18 mouse cellular contexts compared by ENCODE assay signal in genomic region chr2:112764274-112764673, GRCm38 (mm10).
DNase-seq lines count a peak whose midpoint lies in the region; ATAC-seq lines count a peak whose summit lies in the region.
"Had no signal": no experiment of that assay in that cellular context is flagged by ENCODE, and none has a peak within 500 bp of the region (broad histone marks: within the 10 kb centered on the region; RNA-seq: fewer than 3 reads in every experiment).

No protein-coding gene starts in this region.

- WGBS in embryonic facial prominence, embryonic 10.5 days: 80% methylated on average over 5 of the region's 5 CpGs

- H3K36me3 ChIP-seq in embryonic facial prominence, embryonic 10.5 days (replicated peaks): no peaks in the 10 kb centered on the region
- H3K36me3 ChIP-seq: embryonic facial prominence, embryonic 12.5 days; heart, embryonic 12.5 days; limb, embryonic 13.5 days; liver, embryonic 12.5 days; midbrain, embryonic 10.5 days had no signal

- H3K27me3 ChIP-seq in embryonic facial prominence, embryonic 10.5 days (replicated peaks; ENCODE audit: low read depth, poor library complexity, severe bottlenecking): no peaks in the 10 kb centered on the region
- H3K27me3 ChIP-seq: embryonic facial prominence, embryonic 12.5 days; heart, embryonic 12.5 days; liver, embryonic 12.5 days had no signal

- H3K27ac ChIP-seq in embryonic facial prominence, embryonic 10.5 days (replicated peaks): no peak overlapping the region
- H3K27ac ChIP-seq: embryonic facial prominence, embryonic 12.5 days; limb, embryonic 13.5 days; liver, embryonic 12.5 days; midbrain, embryonic 10.5 days had no signal

- peak; percentile 61 to 68 for ATAC-seq in hematopoietic stem cell, adult 5-6 weeks (replicated peaks in 1 of 2; ENCODE audit: insufficient read depth in 1 of 2, low FRiP score in 2 of 2, low TSS enrichment in 1 of 2, low read depth in 1 of 2, poor library complexity in 2 of 2, severe bottlenecking in 2 of 2)
- ATAC-seq: intestine, postnatal 0 days; liver, embryonic 12.5 days; midbrain, embryonic 16.5 days had no signal

- no peaks in the 10 kb centered on the region for H3K4me1 ChIP-seq in embryonic facial prominence, embryonic 10.5 days
- H3K4me1 ChIP-seq: embryonic facial prominence, embryonic 12.5 days; heart, embryonic 12.5 days; limb, embryonic 13.5 days; liver, embryonic 12.5 days had no signal

- peak; percentile 24 for DNase-seq in adrenal gland, postnatal 10 days
- no peak for DNase-seq in adrenal gland, postnatal 4 days (ENCODE audit: low spot score in 2 of 2)
- peak; percentile 11 for DNase-seq in kidney, postnatal 14 days
- no peak for DNase-seq in kidney, adult 18-20 months
- peak; percentile 44 for DNase-seq in R1 (ENCODE audit: low read depth, low spot score)
- DNase-seq in embryonic facial prominence, embryonic 10.5 days (ENCODE audit: low spot score): no peak
- DNase-seq: cerebellum, adult 11-12 months; layer of hippocampus, postnatal 36 days; lung, adult 18-20 months had no signal

- no peak overlapping the region for H3K4me3 ChIP-seq in embryonic facial prominence, embryonic 10.5 days
- H3K4me3 ChIP-seq: embryonic facial prominence, embryonic 12.5 days; heart, embryonic 12.5 days; limb, embryonic 13.5 days; liver, embryonic 12.5 days; midbrain, embryonic 10.5 days; myocyte had no signal

- H3K9me3 ChIP-seq in embryonic facial prominence, embryonic 10.5 days: no peaks in the 10 kb centered on the region
- H3K9me3 ChIP-seq: embryonic facial prominence, embryonic 12.5 days; heart, embryonic 12.5 days; limb, embryonic 13.5 days; liver, embryonic 12.5 days; midbrain, embryonic 10.5 days had no signal

Comparison
In these comparisons a context has a peak if more than half of its experiments do, and no peak if none do; other contexts are left out.
1. DNase-seq: peak in adrenal gland, postnatal 10 days (single experiment), kidney, postnatal 14 days (single experiment) and R1 (single experiment); none in adrenal gland, postnatal 4 days (0 of 2), kidney, adult 18-20 months (single experiment) and embryonic facial prominence, embryonic 10.5 days (single experiment).